Mouse (Mus musculus) stomach, postnatal 0 days (tissue): ENCODE measurements around the gene P2ry14.

Experiments used
- CTCF ChIP-seq: IDR thresholded peaks from 2 replicates; pipeline ENCODE4 v1.5.1; 2016; ENCODE audit warnings: antibody characterized with exemption, low read depth, mild to moderate bottlenecking, moderate library complexity
- EP300 ChIP-seq: optimal IDR thresholded peaks from 2 replicates; pipeline ENCODE3; 2016; ENCODE audit warnings: antibody characterized with exemption

GRCm38 (mm10) chr3:59140115-59140514 lies 13.3 kb downstream of the P2ry14 start:
- no peak for TF ChIP-seq CTCF
- TF ChIP-seq EP300, result no peak
